Mouse (Mus musculus) left cerebral cortex, postnatal 10 days (tissue): ENCODE results near the gene Saa4. TPM values are rescaled to one million over a fixed set of nuclear protein-coding genes. Genes with fewer than 3 reads are reported as not detected.
"Not testable (repeated sequence)": the region's sequence is repeated elsewhere in the genome, so short reads cannot be mapped to it uniquely, and the experiment has no call there.

Source experiments
- DNase-seq, 2 experiments: peaks; one replicate each; pipeline ENCODE4 v3.0.0; 2021 to 2022; ENCODE audit warnings: low spot score in 2 of 2, mixed read lengths in 1 of 2; ENCODE audit errors: extremely low spot score in 1 of 2
- intact Hi-C: fragments of 180-260 bp; cut with DNase I; formaldehyde crosslinking; loops from one replicate; pipeline ENCODE4 v1.15.1; 2025
- total RNA-seq, 2 experiments: library from RNA; stranded (reverse); gene quantifications; 2 replicates each; pipeline ENCODE4 v1.2.3; 2021

Saa4 gene
- total RNA-seq, 2 experiments from 2014 or later = not detected

GRCm38 (mm10) chr7:46719526-46719925, 12.9 kb downstream of the Saa4 start:
- no peak for DNase-seq
- intact Hi-C loops = no loop called here

- no peak for DNase-seq
- intact Hi-C loops = no loop called here
Measured at GRCm38 (mm10) chr7:46718591-46719270, 13.7 kb downstream of the Saa4 start.

- intact Hi-C loops = no loop called here
- DNase-seq = peak in 1 of 2 experiments; percentile 61
Measured at GRCm38 (mm10) chr7:46716897-46717296, 15.5 kb downstream of the Saa4 start.

GRCm38 (mm10) chr7:46715600-46715999, 16.8 kb downstream of the Saa4 start, which contains the start of gene Saa3:
TSS of gene Saa3 (minus strand) at chr7:46715700.
- intact Hi-C loops = no loop called here

GRCm38 (mm10) chr7:46714518-46714917, 17.9 kb downstream of the Saa4 start:
- DNase-seq = peak; percentile 30 to 63
- intact Hi-C loops = loop anchor here (5.0 kb wide), 2 partner anchors 58 to 72 kb away; no protein-coding TSS in a partner anchor

More at GRCm38 (mm10) chr7:46715600-46715999, 16.8 kb downstream of the Saa4 start, which contains the start of gene Saa3:
- DNase-seq = no peak

GRCm38 (mm10) chr7:46712250-46712649, 20.2 kb downstream of the Saa4 start:
- intact Hi-C loops = loop anchor here (5.0 kb wide), 2 partner anchors 60 to 70 kb away; no protein-coding TSS in a partner anchor
- no peak for DNase-seq

- peak; percentile 73 to 91 for DNase-seq
- intact Hi-C loops = loop anchor here (5.0 kb wide), 2 partner anchors 62 to 68 kb away; no protein-coding TSS in a partner anchor
Measured at GRCm38 (mm10) chr7:46710390-46710844, 22.0 kb downstream of the Saa4 start, which contains the start of gene Saal1. TSS of gene Saal1 (minus strand) at chr7:46710680.

- no peak for DNase-seq
- intact Hi-C loops = no loop called here
Measured at GRCm38 (mm10) chr7:46700521-46701025, 31.8 kb downstream of the Saa4 start.

GRCm38 (mm10) chr7:46696754-46697153, 35.6 kb downstream of the Saa4 start:
- no peak for DNase-seq
- intact Hi-C loops = no loop called here

GRCm38 (mm10) chr7:46686827-46687226, 45.6 kb downstream of the Saa4 start:
- intact Hi-C loops = no loop called here
- no peak for DNase-seq

- DNase-seq = no peak
- intact Hi-C loops = no loop called here
Measured at GRCm38 (mm10) chr7:46680732-46681131, 51.7 kb downstream of the Saa4 start.

GRCm38 (mm10) chr7:46679044-46679443, 53.4 kb downstream of the Saa4 start:
- DNase-seq, intact Hi-C loops: not testable (repeated sequence)

- DNase-seq = no peak
- intact Hi-C loops = no loop called here
Measured at GRCm38 (mm10) chr7:46678417-46678816, 54.0 kb downstream of the Saa4 start.

Other genes starting within 250 kb of the Saa4 start
- 10 to 100 TPM; 57.3 to 61.3 TPM for gene Sergef, start 92.8 kb downstream of the Saa4 start, total RNA-seq
- gene Tph1, start 60.1 kb downstream of the Saa4 start, total RNA-seq = under 1 TPM; 0.45 to 0.69 TPM
- gene Saal1, start 21.9 kb downstream of the Saa4 start, total RNA-seq = 1 to 10 TPM; 9.3 to 9.5 TPM
- not detected for gene Saa3, start 16.9 kb downstream of the Saa4 start, total RNA-seq
- not detected for gene Saa1, start 10.4 kb upstream of the Saa4 start, total RNA-seq
- not detected for gene Saa2, start 19.2 kb upstream of the Saa4 start, total RNA-seq
- 10 to 100 TPM; 13.8 to 14.7 TPM for gene Hps5, start 63.5 kb upstream of the Saa4 start, total RNA-seq
- gene Gtf2h1, start 63.5 kb upstream of the Saa4 start, total RNA-seq = 10 to 100 TPM; 38.4 to 40.8 TPM
- 100 to 1,000 TPM; 495 to 502 TPM for gene Ldha, start 108.9 kb upstream of the Saa4 start, total RNA-seq
- gene Ldhc, start 128.6 kb upstream of the Saa4 start, total RNA-seq = not detected
- gene Tsg101, start 187.4 kb upstream of the Saa4 start, total RNA-seq = 10 to 100 TPM; 91.5 to 94.0 TPM
- gene Uevld, start 225.9 kb upstream of the Saa4 start, total RNA-seq = 10 to 100 TPM; 10.8 to 11.7 TPM